Mouse (Mus musculus): Measurements from ENCODE around the gene Srgap2. TPM values are rescaled to one million over a fixed set of nuclear protein-coding genes. Genes with fewer than 3 reads are reported as not detected.
A peak's percentile ranks its signal among the peaks of the same experiment; 100 is the strongest.
"Not testable (repeated sequence)": the region's sequence is repeated elsewhere in the genome, so short reads cannot be mapped to it uniquely, and the experiment has no call there.

Gene Srgap2
- polyA plus RNA-seq, 1 experiment from 2014 or later = 3.1 TPM

DNA sequence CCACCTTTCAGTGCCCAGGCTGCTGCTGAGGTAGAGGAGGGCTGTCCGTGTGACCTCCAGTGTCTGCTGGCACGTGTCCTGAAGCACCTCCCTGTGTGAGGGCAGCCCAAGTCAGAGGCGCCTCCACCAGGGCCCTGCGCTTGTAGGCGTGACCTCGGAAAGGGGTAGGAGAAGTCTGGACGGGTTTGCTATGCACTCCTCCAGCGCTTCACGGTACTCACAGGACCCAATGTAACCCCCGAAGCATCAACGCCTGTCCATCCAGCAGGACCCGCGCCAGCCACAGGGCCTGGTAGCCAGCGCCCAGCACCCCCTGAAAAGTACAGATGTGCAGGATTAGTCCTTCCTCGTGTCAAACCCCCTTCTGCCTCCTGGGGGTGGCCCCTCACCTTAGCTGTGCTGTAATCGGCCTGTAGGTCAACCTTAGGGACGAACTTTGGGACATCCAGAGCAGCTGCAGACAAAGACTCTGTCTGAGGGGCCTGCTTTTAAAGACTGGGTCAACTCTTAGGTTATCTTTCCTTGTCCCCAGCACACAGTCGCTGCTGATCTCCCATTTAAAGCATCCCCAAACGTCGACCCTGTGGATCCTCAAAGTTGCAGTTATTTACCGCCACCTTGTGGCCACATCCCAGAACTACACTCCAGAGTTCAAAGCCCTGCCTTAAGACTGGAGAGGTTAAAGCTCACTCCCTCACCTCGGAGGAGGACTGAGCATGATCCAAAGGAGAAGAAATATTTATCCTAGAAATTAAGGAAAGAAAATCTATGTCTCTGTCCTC, 257.2 kb downstream of the Srgap2 start:
- Histone ChIP-seq H3K4me1 (replicated peaks; ENCODE audit: control insufficient read depth, insufficient read depth, low read length) (no peaks in the 10 kb centered on the region), H3K9ac (ENCODE audit: low read depth, low read length) (no peak overlapping the region), H3K4me2 (replicated peaks; ENCODE audit: low read depth) (no peak overlapping the region), H3K4me3 (ENCODE audit: low read depth, low read length) (no peak overlapping the region), H3K27ac (ENCODE audit: low read depth, low read length) (no peak overlapping the region), H3K9me3 (ENCODE audit: control insufficient read depth) (no peaks in the 10 kb centered on the region), H3K36me3 (ENCODE audit: control insufficient read depth, insufficient read depth) (peaks cover 40% of the 10 kb centered on the region), H3K27me3 (replicated peaks; ENCODE audit: control insufficient read depth, insufficient read depth, low read length) (no peaks in the 10 kb centered on the region)
- WGBS = 51% methylated on average over 21 of the region's 22 CpGs
- peak; percentile 92 for TF ChIP-seq CTCF (IDR thresholded peaks at IDR 0.05; ENCODE audit: low read depth)
- ATAC-seq = no peak

DNA sequence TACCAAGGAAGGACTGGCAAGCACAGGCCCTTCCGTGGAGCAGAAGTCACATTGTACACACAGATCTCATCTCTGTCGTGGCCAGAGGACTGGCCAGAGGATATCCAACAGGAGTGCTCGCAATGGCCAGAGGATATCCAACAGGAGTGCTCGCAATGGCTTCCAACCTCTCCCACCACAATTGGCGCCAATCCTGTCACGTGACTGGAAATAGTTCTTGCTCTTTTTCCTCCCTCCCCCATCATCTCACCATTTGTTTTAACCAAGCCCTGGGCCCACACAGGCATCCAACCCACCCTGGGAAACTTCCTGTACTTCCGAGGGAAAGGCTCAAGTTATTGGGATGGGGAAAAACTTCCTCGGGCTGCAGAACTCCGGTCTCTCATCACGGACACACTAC, 258.4 kb downstream of the Srgap2 start:
- Histone ChIP-seq H3K36me3 (ENCODE audit: control insufficient read depth, insufficient read depth) (peaks cover 42% of the 10 kb centered on the region), H3K27ac (ENCODE audit: low read depth, low read length) (no peak overlapping the region), H3K4me1 (replicated peaks; ENCODE audit: control insufficient read depth, insufficient read depth, low read length) (no peaks in the 10 kb centered on the region), H3K9me3 (ENCODE audit: control insufficient read depth) (no peaks in the 10 kb centered on the region), H3K4me2 (replicated peaks; ENCODE audit: low read depth) (no peak overlapping the region), H3K9ac (ENCODE audit: low read depth, low read length) (no peak overlapping the region), H3K27me3 (replicated peaks; ENCODE audit: control insufficient read depth, insufficient read depth, low read length) (no peaks in the 10 kb centered on the region), H3K4me3 (ENCODE audit: low read depth, low read length) (no peak overlapping the region)
- no peak for ATAC-seq
- WGBS = 78% methylated on average over 10 of the region's 10 CpGs
- TF ChIP-seq CTCF (IDR thresholded peaks at IDR 0.05; ENCODE audit: low read depth) = no peak

DNA sequence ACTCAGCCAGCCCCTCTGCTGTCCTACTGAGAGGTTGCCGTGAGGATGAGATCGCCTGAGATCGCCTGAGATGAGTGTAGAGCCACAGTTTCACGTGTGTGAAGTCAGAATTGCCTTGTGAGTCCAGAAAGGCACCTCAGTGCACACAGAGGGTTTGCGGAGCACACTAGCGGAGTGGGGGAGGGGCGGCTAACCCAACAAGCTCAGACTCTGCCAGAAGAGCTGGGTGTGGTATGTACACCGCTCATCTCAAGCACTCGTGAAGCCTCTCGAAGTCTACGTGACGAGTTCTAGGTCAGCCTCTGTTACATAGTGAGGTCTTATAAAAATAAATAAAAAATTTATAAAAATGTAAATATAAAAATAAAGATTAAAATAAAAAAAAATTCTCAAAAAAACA, 263.2 kb downstream of the Srgap2 start:
- H3K4me2 ChIP-seq (replicated peaks; ENCODE audit: low read depth) = no peak overlapping the region
- H3K36me3 ChIP-seq (ENCODE audit: control insufficient read depth, insufficient read depth) = peaks cover 18% of the 10 kb centered on the region; the same call in 1 of the 2 replicates
- no peak for ATAC-seq
- H3K27ac ChIP-seq (ENCODE audit: low read depth, low read length) = no peak overlapping the region
- H3K9ac ChIP-seq (ENCODE audit: low read depth, low read length) = no peak overlapping the region
- H3K4me1 ChIP-seq (replicated peaks; ENCODE audit: control insufficient read depth, insufficient read depth, low read length) = no peaks in the 10 kb centered on the region
- no peaks in the 10 kb centered on the region for H3K9me3 ChIP-seq (ENCODE audit: control insufficient read depth)
- no peaks in the 10 kb centered on the region for H3K27me3 ChIP-seq (replicated peaks; ENCODE audit: control insufficient read depth, insufficient read depth, low read length)
- WGBS = 75% methylated on average over 12 of the region's 12 CpGs
- no peak overlapping the region for H3K4me3 ChIP-seq (ENCODE audit: low read depth, low read length)
- no peak for TF ChIP-seq CTCF (IDR thresholded peaks at IDR 0.05; ENCODE audit: low read depth)

GRCm38 (mm10) chr1:131260309-131260656, 266.9 kb downstream of the Srgap2 start:
- no peaks in the 10 kb centered on the region for H3K27me3 ChIP-seq (replicated peaks; ENCODE audit: control insufficient read depth, insufficient read depth, low read length)
- H3K36me3 ChIP-seq (ENCODE audit: control insufficient read depth, insufficient read depth) = peaks cover 15% of the 10 kb centered on the region
- H3K9me3 ChIP-seq (ENCODE audit: control insufficient read depth) = no peaks in the 10 kb centered on the region
- H3K4me2 ChIP-seq (replicated peaks; ENCODE audit: low read depth) = no peak overlapping the region
- no peak overlapping the region for H3K4me3 ChIP-seq (ENCODE audit: low read depth, low read length)
- H3K27ac ChIP-seq (ENCODE audit: low read depth, low read length) = no peak overlapping the region
- ATAC-seq = no peak
- no peaks in the 10 kb centered on the region for H3K4me1 ChIP-seq (replicated peaks; ENCODE audit: control insufficient read depth, insufficient read depth, low read length)
- TF ChIP-seq CTCF (IDR thresholded peaks at IDR 0.05; ENCODE audit: low read depth) = peak; percentile 93
- no peak overlapping the region for H3K9ac ChIP-seq (ENCODE audit: low read depth, low read length)
- WGBS = 38% methylated on average over 10 of the region's 10 CpGs

DNA sequence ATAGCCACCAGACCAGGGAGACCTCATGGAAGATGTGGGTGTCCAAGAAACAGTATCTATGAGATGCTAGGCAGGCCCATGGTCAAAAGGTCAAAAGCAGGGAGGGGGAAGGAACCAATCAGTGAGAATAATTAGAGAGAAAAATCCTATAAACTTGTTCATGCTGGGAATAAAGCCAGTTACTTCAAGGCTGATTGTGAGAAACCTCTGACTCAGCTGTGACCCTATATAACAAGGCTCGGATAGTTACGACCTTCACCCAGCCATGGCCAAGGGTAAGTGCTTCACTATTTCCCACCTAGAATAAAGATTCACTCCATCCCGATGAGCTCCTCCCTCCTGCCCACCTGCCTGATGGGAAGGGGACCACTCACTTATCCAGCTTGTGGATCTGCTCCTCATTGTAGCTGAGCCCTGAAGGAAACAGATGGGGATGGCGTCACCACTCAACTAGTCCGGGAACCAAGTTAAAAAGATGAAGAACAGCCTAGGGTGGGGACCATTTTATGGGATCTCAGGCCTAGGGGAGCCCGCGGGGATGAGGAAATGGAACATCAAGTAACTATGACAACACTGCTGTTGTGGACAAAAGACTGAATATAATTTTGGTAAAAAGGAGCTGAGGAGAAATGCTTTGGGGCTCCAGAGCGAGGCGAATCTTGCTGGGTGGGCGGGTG, 267.4 kb downstream of the Srgap2 start:
- no peak overlapping the region for H3K9ac ChIP-seq (ENCODE audit: low read depth, low read length)
- no peak for TF ChIP-seq CTCF (IDR thresholded peaks at IDR 0.05; ENCODE audit: low read depth)
- no peaks in the 10 kb centered on the region for H3K9me3 ChIP-seq (ENCODE audit: control insufficient read depth)
- no peaks in the 10 kb centered on the region for H3K27me3 ChIP-seq (replicated peaks; ENCODE audit: control insufficient read depth, insufficient read depth, low read length)
- peaks cover 20% of the 10 kb centered on the region for H3K36me3 ChIP-seq (ENCODE audit: control insufficient read depth, insufficient read depth)
- no peak overlapping the region for H3K4me3 ChIP-seq (ENCODE audit: low read depth, low read length)
- no peaks in the 10 kb centered on the region for H3K4me1 ChIP-seq (replicated peaks; ENCODE audit: control insufficient read depth, insufficient read depth, low read length)
- H3K4me2 ChIP-seq (replicated peaks; ENCODE audit: low read depth) = no peak overlapping the region
- no peak overlapping the region for H3K27ac ChIP-seq (ENCODE audit: low read depth, low read length)
- WGBS = 73% methylated on average over 10 of the region's 10 CpGs
- no peak for ATAC-seq

DNA sequence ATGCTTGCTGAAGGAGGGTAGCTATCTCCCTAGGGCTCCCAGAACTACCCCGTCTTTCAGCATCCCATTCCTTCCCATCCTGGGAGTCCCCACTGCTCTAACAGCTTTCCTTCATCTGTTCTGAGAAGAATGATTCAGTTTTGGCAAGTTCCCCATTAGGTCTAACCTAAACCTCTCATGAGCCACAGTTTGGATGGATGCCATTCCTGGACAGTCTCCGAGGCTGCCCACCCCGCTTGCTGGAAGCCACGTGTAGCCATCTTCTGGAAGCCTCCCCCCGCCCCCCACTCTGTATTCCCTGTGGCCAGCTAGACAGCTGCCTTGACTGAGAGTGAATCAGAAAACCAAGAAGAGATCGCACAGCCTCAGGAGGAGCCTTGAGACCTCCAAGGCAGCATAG, 269.9 kb downstream of the Srgap2 start:
- Histone ChIP-seq H3K9ac (ENCODE audit: low read depth, low read length) (no peak overlapping the region), H3K9me3 (ENCODE audit: control insufficient read depth) (no peaks in the 10 kb centered on the region), H3K4me3 (ENCODE audit: low read depth, low read length) (no peak overlapping the region), H3K27ac (ENCODE audit: low read depth, low read length) (no peak overlapping the region), H3K27me3 (replicated peaks; ENCODE audit: control insufficient read depth, insufficient read depth, low read length) (no peaks in the 10 kb centered on the region), H3K4me1 (replicated peaks; ENCODE audit: control insufficient read depth, insufficient read depth, low read length) (no peaks in the 10 kb centered on the region), H3K4me2 (replicated peaks; ENCODE audit: low read depth) (no peak overlapping the region), H3K36me3 (ENCODE audit: control insufficient read depth, insufficient read depth) (peaks cover 19% of the 10 kb centered on the region)
- no peak for TF ChIP-seq CTCF (IDR thresholded peaks at IDR 0.05; ENCODE audit: low read depth)
- no peak for ATAC-seq
- 80% methylated on average over 6 of the region's 6 CpGs for WGBS

DNA sequence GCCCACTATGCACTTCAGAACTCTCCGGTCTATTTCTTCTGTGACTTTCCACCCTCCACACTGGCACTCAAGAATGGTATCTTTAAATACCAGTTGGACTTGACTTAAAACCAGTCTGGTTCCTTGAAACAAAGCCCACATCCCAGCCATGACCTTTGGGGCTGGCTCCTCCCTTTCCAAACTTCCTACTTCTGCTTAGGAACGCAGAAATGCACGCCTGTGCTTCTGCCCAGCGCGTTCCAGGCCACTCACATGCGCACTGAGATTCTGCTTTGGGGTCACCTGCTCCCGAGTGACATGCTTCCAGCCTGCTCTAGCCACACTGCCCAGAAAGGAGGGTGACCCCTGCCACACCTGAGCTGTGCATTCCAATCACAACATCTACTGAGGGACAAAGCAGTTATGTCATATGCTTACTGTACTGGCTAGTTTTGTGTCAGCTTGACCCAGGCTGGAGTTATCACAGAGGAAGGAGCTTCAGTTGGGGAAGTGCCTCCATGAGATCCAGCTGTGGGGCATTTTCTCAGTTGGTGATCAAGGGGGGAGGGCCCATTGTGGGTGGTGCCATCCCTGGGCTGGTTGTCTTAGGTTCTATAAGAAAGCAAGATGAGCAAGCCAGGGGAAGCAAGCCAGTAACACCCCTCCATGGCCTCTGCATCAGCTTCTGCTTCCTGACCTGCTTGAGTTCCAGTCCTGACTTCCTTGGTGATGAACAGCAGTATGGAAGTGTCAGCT, 274.5 kb downstream of the Srgap2 start:
- WGBS = 46% methylated on average over 7 of the region's 7 CpGs
- H3K27me3 ChIP-seq (replicated peaks; ENCODE audit: control insufficient read depth, insufficient read depth, low read length); ATAC-seq; H3K4me1 ChIP-seq (replicated peaks; ENCODE audit: control insufficient read depth, insufficient read depth, low read length); H3K27ac ChIP-seq (ENCODE audit: low read depth, low read length); H3K4me3 ChIP-seq (ENCODE audit: low read depth, low read length); H3K9ac ChIP-seq (ENCODE audit: low read depth, low read length); H3K4me2 ChIP-seq (replicated peaks; ENCODE audit: low read depth); H3K9me3 ChIP-seq (ENCODE audit: control insufficient read depth): not testable (repeated sequence)
- peaks cover 19% of the 10 kb centered on the region for H3K36me3 ChIP-seq (ENCODE audit: control insufficient read depth, insufficient read depth)

All from intestine, postnatal 0 days (tissue).